Mouse (Mus musculus) v-Abl transformed pro-B cells (cell line): ENCODE measurements at regions not wholly inside any gene's neighbourhood (a gene's known extent, or its start where the extent isn't known, plus 50 kb on each side); places are given as distances from the start of the nearest gene placed in this dataset.

ENCODE experiments used
- in situ Hi-C, 2 experiments: fragments of 400-800 bp; cut with MboI; formaldehyde crosslinking; loops; one replicate each; pipeline ENCODE4 v1.15.1; 2025; ENCODE audit not compliant: unreplicated experiment in 2 of 2

- in situ Hi-C loops, result loop anchor here in 1 of 2 experiments (10.0 kb wide), 1 partner anchor 149 kb away; no protein-coding TSS in a partner anchor
Observed at GRCm38 (mm10) chr13:28605833-28606232, 347.7 kb downstream of the Sox4 start.

- in situ Hi-C loops, result loop anchor here in 1 of 2 experiments (5.0 to 10.0 kb wide), 2 partner anchors 151 to 338 kb away; no protein-coding TSS in a partner anchor
Observed at GRCm38 (mm10) chr13:28604016-28604415, 346.7 kb downstream of the Gm11361 start.

GRCm38 (mm10) chr13:28600792-28601191 lies 343.5 kb downstream of the Gm11361 start:
- in situ Hi-C loops, result loop anchor here in 1 of 2 experiments (5.0 to 10.0 kb wide), 2 partner anchors 154 to 342 kb away; no protein-coding TSS in a partner anchor

- in situ Hi-C loops, result no loop called here
Observed at GRCm38 (mm10) chr13:28596367-28596766, 339.0 kb downstream of the Gm11361 start.

GRCm38 (mm10) chr13:28592176-28592575 lies 334.8 kb downstream of the Gm11361 start:
- in situ Hi-C loops, result no loop called here

GRCm38 (mm10) chr13:28587977-28588376 lies 330.6 kb downstream of the Gm11361 start:
- in situ Hi-C loops, result no loop called here

- in situ Hi-C loops, result no loop called here
Observed at GRCm38 (mm10) chr13:28586693-28587092, 329.4 kb downstream of the Gm11361 start.

GRCm38 (mm10) chr13:28586140-28586539 lies 328.8 kb downstream of the Gm11361 start:
- in situ Hi-C loops, result no loop called here

GRCm38 (mm10) chr13:28583617-28584016 lies 326.3 kb downstream of the Gm11361 start:
- in situ Hi-C loops, result no loop called here

- in situ Hi-C loops, result no loop called here
Observed at GRCm38 (mm10) chr13:28575202-28575851, 318.0 kb downstream of the Gm11361 start.

GRCm38 (mm10) chr13:28573364-28573763 lies 316.0 kb downstream of the Gm11361 start:
- in situ Hi-C loops, result no loop called here

GRCm38 (mm10) chr13:28572448-28572847 lies 315.1 kb downstream of the Gm11361 start:
- in situ Hi-C loops, result no loop called here

GRCm38 (mm10) chr13:28571716-28572115 lies 314.4 kb downstream of the Gm11361 start:
- in situ Hi-C loops, result no loop called here

- in situ Hi-C loops, result no loop called here
Observed at GRCm38 (mm10) chr13:28563585-28563984, 306.3 kb downstream of the Gm11361 start.

- in situ Hi-C loops, result no loop called here
Observed at GRCm38 (mm10) chr13:28560081-28560480, 302.8 kb downstream of the Gm11361 start.

GRCm38 (mm10) chr13:28557032-28557570 lies 299.8 kb downstream of the Gm11361 start:
- in situ Hi-C loops, result no loop called here

GRCm38 (mm10) chr13:28556385-28556938 lies 299.1 kb downstream of the Gm11361 start:
- in situ Hi-C loops, result no loop called here

GRCm38 (mm10) chr13:28554143-28554830 lies 297.0 kb downstream of the Gm11361 start:
- in situ Hi-C loops, result no loop called here

- in situ Hi-C loops, result no loop called here
Observed at GRCm38 (mm10) chr13:28552974-28553750, 295.8 kb downstream of the Gm11361 start.

- in situ Hi-C loops, result no loop called here
Observed at GRCm38 (mm10) chr13:28551555-28551954, 294.2 kb downstream of the Gm11361 start.
